Mouse (Mus musculus): Measurements from ENCODE around the gene Spag6l.

DNA sequence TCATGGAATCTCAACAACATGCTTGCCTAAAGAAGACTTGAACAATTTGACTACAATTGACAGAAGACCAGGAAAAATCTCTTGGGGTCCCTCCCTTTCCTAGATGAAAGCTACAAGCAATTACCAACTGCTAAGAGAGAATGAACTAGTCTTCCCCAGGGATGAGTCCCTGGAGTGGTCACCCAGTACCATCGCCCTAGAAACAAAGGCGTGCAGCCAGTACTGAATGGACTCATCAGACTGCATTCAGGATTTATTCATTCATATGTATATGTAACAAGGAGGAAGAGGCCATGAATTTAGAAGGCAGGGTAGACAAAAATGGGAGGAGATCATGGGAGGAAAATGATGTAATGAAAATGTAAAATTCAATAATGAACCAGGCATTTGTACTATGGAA, 3.0 kb downstream of the Spag6l start:
- TF ChIP-seq CTCF (IDR thresholded peaks at IDR 0.05; ENCODE audit: low read depth) (no peak), EP300 (IDR thresholded peaks at IDR 0.05; ENCODE audit: low read depth) (no peak)

Measured in liver, embryonic 14.5 days (tissue).